Mouse (Mus musculus) pancreas, adult 10 weeks (tissue): ENCODE data around the gene Cerk. TPM values are rescaled to one million over a fixed set of nuclear protein-coding genes. Genes with fewer than 3 reads are reported as not detected.

ENCODE experiments used
- polyA plus RNA-seq: library from polyadenylated mRNA; stranded (reverse); fragments of 350-450 nt; fragmentation: Illumina TruSeq; extraction: RNeasy Lipid Tissue Mini Kit (QIAGEN cat#74804); gene quantifications from one replicate; pipeline ENCODE4 v1.2.3, GENCODE M21; 2015; ENCODE audit warnings: low read depth, low replicate concordance; ENCODE audit not compliant: insufficient read depth

Gene Cerk
- 6.1 TPM for polyA plus RNA-seq

GRCm38 (mm10) chr15:86185689-86186569 is at the start of gene Cerk:
Gene Cerk, minus strand, starts transcription at chr15:86186141.

GRCm38 (mm10) chr15:86213753-86214548 is 28.0 kb upstream of the Cerk start, which contains the start of gene Tbc1d22a:
Gene Tbc1d22a, plus strand, starts transcription at chr15:86214459.

Other genes starting within 250 kb of the Cerk start
- 4.6 TPM for gene Celsr1, start 152.4 kb downstream of the Cerk start, polyA plus RNA-seq
- 6.5 TPM for gene Gramd4, start 128.4 kb downstream of the Cerk start, polyA plus RNA-seq
- gene Tbc1d22a, start 28.3 kb upstream of the Cerk start, polyA plus RNA-seq = 3.5 TPM